Mouse (Mus musculus) cerebellum, adult (tissue): Measurements from ENCODE around the gene Maml3.

ENCODE experiments used
- ATAC-seq: cut with Nextera tagmentation; 2 replicates; pipeline ENCODE4 v1.9.2; 2017; ENCODE audit warnings: mild to moderate bottlenecking, moderate library complexity, mixed read lengths; ENCODE audit not compliant: insufficient number of reproducible peaks, low FRiP score, low TSS enrichment

The Maml3 gene

DNA sequence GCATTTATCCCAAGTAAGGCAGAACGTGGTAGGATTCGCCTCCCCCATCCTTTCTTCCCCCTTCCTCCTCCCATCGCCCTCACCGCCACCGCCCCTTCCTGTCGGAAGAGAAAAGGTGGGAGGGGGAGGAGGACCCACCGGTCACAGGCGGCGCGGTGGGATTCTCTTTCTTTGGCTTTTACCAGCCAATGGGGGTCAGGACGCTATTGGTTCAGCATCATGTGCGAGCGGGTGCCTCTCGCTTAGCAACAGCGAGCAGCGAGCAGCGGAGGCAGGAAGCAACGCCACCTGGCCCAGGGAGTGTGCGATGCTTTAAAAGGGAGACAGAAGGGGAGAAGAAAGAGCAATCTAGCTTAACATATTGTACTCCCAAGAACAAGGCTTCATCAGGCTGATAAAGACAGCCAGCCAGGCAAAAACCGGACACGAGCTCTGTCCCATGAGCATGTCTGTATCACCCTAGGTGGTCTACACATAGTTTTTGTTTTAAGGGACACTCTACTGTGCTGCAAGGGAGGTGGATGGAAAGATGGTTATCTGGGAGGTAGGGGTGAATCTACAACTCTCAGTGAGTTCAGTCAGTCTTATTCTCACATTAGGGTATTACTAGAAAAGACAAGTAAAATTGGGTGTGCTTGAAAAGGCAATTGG is 97.1 kb downstream of the Maml3 start:
- ATAC-seq = peak; percentile 93

DNA sequence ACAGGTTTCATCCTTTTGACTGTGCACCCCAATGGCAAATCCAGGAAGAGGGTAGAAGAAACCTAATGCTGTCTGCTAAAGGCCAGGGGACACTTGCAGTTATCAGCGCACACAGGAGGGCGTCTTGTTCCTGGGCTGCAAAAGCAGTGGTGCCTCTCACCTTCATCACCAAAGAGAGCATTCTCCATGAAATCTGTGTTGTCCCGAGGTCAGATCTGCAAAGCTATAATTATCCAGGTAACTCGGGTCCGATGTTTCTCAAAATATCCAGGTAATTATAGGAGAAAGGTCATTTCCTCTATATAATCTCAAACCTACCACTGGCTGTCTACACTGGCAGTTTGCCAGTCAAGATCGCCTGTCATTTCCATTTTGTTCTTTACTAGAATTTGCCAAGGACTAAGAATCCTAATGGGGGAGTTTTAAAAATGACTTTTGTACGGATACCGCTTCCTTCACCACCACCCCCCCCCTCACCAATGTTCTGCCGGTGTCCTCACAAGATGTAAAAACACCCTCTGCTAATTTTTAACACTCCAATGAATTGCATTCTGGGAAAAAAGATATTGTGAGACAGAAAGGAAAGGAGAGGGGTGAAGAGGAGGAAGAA is 98.0 kb downstream of the Maml3 start:
- no peak; the same call in 1 of the 2 replicates for ATAC-seq

DNA sequence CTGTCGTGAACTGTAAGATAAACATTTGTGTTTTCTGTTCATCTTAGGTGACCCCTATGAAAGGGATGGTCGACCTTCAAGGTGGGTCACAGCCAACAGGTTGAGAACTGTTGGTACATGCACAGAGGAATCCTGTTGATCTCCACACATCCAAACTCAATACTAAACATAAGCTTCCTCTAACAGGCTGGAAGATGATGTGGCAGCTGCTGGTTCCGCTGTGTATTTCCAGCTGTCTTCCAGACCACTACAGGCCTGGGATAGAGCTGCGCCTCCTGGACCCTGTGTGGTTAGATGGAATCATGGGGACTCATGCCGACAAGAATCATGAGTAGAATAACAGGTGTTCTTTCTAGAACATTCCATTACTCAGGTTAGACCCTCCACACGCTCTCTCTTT is 101.2 kb downstream of the Maml3 start:
- ATAC-seq = no peak

GRCm38 (mm10) chr3:52001518-52001895 is 103.4 kb downstream of the Maml3 start:
- no peak for ATAC-seq

DNA sequence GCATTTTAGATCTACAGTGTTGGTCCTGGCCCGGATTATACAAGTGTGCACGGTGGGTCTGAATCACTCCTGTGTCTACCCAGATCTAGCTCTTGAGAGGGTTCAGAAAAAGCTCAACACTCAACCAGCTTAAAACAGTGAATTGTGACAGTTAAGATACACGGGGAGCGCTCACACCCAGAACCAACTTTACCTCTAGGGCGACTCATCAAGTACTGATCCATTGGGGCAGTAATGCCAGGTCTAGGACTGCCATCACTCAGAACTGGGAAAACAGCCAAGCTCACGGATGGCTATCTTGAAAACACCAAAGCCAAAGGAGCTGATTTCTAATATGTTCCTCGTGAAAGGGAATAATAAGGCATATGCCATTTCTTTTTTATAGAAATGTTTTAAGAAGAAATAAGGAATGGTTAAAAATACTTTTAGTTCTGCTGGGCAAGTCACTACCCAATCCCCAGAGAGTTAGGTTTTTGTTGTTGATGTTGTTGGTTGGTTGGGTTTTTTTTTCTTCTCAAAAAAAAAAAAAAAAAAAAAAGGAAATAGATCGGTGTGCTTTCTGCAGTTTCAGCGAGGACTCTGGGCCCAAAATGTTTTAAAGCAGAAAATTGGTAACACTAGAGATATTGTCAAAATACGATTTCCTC is 103.9 kb downstream of the Maml3 start:
- ATAC-seq = no peak

- no peak for ATAC-seq
These were observed 105.0 kb downstream of the Maml3 start for GRCm38 (mm10) chr3:51999671-52000437.

DNA sequence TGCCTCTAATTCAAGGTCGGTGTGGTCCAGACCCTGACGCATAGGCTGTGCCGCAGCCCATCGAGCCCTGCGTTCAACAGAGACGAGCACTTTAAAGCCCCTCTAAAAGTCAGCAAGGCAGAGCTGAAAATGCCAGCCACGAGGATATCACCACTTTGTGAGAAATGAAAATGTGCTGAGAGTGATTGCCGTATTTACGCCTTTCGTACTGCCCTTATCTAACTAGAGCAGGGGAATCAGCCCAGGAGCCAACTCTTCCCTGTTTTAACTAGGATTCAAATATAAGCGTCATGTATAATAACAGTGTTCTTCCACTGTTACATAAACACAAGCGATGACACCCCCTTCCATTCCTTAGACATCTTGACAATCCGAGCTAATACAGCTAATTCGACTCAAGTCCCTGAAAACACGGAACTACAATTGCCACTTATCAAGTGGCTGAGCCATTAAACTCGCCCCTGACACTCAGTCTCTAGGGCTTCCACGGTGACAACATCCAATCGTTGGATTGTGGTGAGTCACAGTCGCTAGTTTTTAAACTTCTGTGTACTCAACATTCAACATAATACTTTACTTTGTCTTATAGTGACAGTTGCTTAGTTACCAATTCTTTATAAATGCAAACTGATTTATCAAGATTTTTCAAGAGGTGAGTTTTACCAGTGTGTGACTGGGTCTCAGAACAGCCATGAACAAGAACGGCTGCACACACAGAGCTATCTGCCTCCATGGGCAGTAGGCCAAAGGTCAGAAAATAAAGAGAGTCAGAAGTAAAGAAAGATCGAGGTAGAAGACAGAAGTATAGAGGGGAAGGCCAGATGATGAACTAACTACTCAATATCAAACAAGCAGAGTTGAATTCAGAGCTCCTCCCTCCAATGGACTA is 106.1 kb downstream of the Maml3 start:
- ATAC-seq = no peak

- ATAC-seq = no peak
These were observed 107.3 kb downstream of the Maml3 start for GRCm38 (mm10) chr3:51997616-51998015.

DNA sequence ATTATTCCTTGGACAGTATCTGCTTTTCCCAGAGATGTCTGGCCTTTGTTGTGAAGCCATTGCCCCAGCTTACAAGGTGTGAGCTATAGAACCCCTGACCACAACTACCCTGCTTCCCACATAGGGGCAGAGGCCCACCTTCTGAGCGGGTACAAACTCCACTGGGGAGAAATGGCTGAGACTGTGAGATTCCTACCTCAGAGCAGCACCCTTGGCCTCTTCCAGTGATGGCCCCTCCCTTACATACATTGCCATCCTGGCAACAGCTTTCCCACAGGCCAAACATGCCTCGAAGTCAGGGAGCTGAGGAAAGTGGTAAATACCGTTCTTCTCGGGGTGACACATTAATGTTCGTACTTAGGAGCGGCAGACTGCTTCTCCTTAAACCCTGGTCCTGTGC is 118.4 kb downstream of the Maml3 start:
- ATAC-seq = no peak

DNA sequence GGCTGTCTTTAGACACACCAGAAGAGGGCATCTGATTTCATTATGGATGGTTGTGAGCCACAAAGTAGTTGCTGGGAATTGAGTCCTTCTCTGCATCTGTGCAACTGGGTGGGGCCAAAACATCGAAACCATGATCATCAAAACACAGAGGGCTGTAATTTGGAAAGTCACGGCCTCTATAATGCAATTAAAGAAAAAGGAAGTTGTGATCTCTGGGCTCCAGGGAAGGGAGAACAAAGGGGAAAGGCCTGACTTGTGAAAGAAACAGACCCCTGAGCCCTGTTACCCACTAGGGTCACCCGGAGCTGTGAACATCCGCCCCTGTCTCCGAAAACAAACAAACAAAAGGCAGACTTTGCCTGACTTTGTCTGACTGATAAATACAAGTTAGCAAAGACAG is 123.4 kb downstream of the Maml3 start:
- no peak for ATAC-seq

DNA sequence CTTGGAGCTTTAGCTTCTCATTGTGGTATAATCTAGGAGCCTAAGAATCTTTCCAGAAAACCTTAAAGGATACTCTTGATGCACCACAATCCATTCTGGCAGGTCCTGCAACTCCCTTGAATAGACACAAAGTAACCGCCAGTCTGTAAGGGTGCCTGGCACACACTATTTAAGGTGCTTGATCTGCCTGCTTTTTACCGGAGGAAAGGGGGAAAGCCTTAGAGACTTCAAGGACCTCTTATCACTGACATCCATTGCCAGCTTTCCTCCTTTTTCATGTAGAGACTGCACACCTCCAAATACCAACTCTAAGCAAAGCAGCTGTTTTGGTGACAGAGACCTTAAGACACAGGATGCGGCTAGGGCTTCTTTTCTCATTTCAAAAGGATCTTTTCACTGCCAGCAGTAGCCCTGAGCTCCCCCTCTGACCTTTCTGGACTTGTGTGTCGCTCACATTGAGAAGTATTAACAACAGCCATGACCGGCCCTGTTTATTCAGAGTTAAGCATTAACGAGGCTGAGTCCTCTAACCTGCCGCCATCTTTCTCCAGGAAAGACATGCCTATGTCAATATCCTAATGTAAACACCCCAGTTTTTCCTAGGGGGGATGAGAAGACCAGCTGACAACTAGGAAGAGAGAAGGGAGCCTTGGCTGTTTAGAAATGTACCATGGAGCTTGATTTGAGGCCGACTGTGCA is 127.1 kb downstream of the Maml3 start:
- ATAC-seq = no peak

DNA sequence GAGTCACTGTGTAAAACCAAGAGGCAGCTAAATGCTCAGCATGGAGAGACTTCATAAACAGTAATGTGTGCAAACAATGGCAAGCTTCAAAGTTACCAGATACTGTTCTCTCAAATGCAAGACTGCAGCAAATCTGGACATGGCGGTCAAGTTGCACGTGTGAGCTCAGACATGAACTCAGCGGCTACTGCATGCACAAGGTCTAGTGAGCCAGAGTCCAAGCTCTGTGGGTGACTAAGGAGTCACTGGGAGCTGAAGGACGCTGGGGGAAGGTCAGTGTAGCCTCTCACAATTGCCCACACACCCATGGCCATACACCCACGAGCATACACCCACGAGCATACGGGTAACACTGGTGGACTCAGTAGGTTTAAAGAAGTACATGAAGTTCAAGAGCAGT is 130.3 kb downstream of the Maml3 start:
- ATAC-seq = no peak

- no peak for ATAC-seq
These were observed 130.7 kb downstream of the Maml3 start for GRCm38 (mm10) chr3:51974153-51974552.

- no peak for ATAC-seq
These were observed 132.3 kb downstream of the Maml3 start for GRCm38 (mm10) chr3:51972576-51972975.

DNA sequence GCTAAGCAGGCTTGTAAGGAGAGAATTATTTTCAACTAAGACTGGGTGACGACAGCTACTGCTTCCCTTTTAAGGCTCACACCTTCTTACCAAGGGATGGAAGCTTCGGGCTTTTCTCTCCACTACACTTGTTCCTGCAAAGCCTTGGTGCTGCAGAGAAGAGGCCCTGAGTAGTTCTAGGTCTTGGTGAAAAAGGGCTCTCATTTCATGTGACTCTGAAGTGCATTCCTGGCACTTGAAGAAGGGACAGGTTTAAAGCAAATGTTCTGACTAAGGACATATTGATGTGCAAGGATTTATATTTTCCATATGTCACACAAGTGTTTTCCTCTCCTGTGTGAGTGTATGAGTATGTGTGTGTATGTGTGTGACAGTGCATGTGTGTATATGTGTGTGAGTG is 134.4 kb downstream of the Maml3 start:
- ATAC-seq = no peak

DNA sequence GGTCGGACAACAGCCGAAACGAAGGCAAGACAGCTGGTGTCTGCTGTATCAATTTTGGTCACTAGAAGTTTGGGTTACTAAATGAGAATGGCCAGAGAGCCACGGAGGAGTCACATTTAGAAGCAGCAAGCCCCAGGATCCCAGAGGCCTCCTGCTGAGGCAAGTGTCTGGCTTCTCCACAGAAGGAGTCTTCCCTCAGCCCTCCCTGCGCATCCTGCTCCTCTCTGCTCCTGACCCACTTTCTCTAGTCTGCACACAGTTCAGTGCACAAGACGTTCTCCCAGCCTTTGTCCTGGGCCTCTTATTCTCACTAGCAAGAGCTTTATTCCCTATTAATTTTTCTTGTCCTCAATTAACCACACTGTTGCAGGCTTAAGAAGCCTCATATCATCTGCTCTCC is 135.4 kb downstream of the Maml3 start:
- ATAC-seq = peak; percentile 66; the same call in 1 of the 2 replicates

DNA sequence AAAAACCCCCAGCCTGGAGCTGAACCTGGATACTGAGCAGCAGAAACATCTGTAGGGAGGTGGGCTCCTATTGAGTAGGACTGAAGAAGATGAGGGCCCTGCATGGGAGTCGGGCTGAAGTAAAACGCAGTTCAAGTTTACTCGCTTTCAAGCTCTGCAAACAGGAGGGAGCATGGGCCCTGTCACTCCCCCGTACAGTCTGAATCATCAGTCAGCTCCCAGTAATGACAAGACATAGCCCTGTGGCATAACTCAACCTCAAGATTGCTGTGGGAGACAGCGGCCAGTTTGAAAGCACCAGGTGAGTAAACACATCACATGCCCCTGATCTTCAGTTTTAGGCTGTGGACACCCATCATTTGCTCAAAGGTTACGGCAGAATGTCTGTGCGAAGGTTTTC is 139.0 kb downstream of the Maml3 start:
- ATAC-seq = no peak

- ATAC-seq = no peak
These were observed 139.4 kb downstream of the Maml3 start for GRCm38 (mm10) chr3:51965436-51965835.

DNA sequence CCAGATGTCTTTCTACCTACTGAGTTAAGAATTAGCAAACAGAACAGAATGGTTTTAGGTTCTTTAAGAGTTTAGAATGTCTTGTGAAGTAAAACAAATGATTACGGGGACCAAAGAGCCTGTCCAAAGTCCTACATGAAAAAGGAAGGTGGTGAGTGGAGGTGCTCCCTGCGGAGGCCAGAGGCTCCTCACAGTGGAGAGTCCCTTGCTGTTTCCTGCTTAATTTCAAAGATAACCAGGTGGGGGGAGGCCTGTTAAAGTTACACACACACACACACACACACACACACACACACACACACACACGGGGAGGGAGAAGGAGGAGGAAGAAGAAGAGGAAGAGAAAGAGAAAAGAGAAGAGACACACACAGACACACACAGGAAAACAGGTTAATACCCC is 139.9 kb downstream of the Maml3 start:
- ATAC-seq = no peak
